Mouse (Mus musculus) brain, embryonic 14.5 days (tissue): ENCODE results near the gene Lhx4.

Source experiments
- CTCF ChIP-seq: fragments of 200-500 bp; IDR thresholded peaks from 2 replicates; pipeline ENCODE4 v1.5.1; 2012; ENCODE audit warnings: inconsistent platforms, mild to moderate bottlenecking, moderate library complexity, borderline replicate concordance; ENCODE audit not compliant: insufficient read depth, insufficient read length; ENCODE audit errors: extremely low read depth
- POLR2A ChIP-seq: fragments of 200-500 bp; IDR thresholded peaks from 2 replicates; pipeline ENCODE4 v1.6.1; 2012; ENCODE audit warnings: mild to moderate bottlenecking, inconsistent platforms, borderline replicate concordance; ENCODE audit not compliant: poor library complexity, insufficient read depth, insufficient read length, severe bottlenecking; ENCODE audit errors: extremely low read depth

DNA sequence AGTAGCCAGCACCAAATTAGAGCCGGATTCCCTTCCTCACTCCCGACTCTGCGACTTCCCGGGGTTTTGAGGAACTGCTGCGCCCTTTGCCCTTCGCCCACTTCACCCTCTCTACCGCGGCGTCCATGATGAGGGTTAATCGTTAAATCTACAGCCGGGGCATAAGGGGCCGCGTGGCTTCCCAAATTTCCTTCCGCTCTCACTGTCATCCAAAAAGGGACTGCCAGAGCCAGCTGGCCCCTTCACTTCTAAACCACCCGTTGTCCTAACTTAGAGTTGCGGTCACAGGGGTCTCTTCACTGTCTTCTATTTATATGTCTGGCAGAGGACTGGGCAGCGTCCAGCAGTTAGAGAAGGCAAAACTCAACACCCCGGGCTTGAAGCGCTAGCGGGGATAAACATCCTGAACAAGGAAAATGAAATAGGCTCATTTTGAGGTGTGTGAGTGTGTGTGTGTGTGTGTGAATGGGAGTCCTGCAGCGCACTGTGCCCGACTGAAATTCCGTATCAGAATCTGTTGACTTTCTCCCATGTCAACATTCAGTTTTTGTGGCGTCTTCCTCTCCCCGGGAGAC lies 13.6 kb downstream of the Lhx4 start:
- no peak for TF ChIP-seq CTCF
- no peak for TF ChIP-seq POLR2A
